Comparison of ENCODE assay signal across 8 mouse cellular contexts in the genomic region with DNA sequence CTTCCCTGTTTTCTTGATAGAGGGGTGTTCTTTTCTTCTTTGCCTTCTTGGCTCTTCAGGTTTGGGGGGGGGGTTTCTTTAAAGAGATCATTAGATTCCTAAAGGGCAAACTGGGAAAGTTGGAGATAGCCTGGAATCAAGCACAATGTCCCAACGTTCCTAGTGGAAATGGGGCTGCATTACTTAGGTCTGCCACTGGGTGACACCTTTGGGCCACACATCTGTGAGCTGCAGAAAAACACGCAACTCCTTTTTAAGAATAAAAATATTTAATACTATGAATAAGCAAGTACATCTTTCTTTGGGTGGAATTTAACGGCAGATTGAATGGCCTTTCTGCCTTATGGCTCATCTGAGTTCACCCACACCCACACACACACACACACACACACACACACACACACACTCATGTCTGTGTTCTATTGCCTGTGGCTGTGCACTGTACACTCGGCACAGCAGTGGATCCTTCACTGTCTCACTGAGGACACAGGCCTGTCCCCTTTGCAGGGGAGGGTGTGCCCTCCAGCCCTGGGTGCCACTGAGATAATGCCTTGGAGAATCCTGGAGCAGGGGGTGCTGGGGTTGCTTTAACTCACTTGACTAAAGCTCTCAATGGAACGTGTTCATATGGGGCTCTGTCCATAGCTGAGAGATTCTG.
DNase-seq lines count a peak whose midpoint lies in the region; ATAC-seq and TF ChIP-seq lines count a peak whose summit lies in the region.

No protein-coding gene starts in this region.

- no peaks in the 10 kb centered on the region for H3K36me3 ChIP-seq in thymus, adult 2 months (ENCODE audit: control insufficient read depth, insufficient read depth, low read length)
- H3K36me3 ChIP-seq in kidney, adult 2 months (ENCODE audit: control insufficient read depth, insufficient read depth, low read length) = no peaks in the 10 kb centered on the region
- no peaks in the 10 kb centered on the region for H3K36me3 ChIP-seq in limb, embryonic 11.5 days (ENCODE audit: control insufficient read depth, insufficient read depth, low read length)
- no peaks in the 10 kb centered on the region for H3K36me3 ChIP-seq in neural tube, embryonic 14.5 days (ENCODE audit: control insufficient read depth, insufficient read depth, low read length)

- H3K27me3 ChIP-seq in thymus, adult 2 months (ENCODE audit: control insufficient read depth, insufficient read depth, low read length) = no peaks in the 10 kb centered on the region
- H3K27me3 ChIP-seq in kidney, adult 2 months (replicated peaks; ENCODE audit: control insufficient read depth, insufficient read depth, low read length) = no peaks in the 10 kb centered on the region
- H3K27me3 ChIP-seq in limb, embryonic 11.5 days (ENCODE audit: control insufficient read depth, insufficient read depth, low read length) = no peaks in the 10 kb centered on the region
- H3K27me3 ChIP-seq in neural tube, embryonic 14.5 days (ENCODE audit: control insufficient read depth, insufficient read depth, low read length) = no peaks in the 10 kb centered on the region

- no peak overlapping the region for H3K9ac ChIP-seq in limb, embryonic 11.5 days (ENCODE audit: low read length)
- no peak overlapping the region for H3K9ac ChIP-seq in neural tube, embryonic 14.5 days (replicated peaks; ENCODE audit: low read depth, low read length)

- no peak for TF ChIP-seq CTCF in thymus, adult 2 months (IDR thresholded peaks at IDR 0.05; ENCODE audit: borderline replicate concordance, control insufficient read depth, extremely low read depth, insufficient read depth, low read length, poor library complexity)
- peak; percentile 92 for TF ChIP-seq CTCF in kidney, adult 2 months (conservative IDR thresholded peaks at IDR 0.05; ENCODE audit: insufficient read depth, insufficient read length, low read depth, low read length)

- no peak overlapping the region for H3K4me2 ChIP-seq in limb, embryonic 11.5 days (ENCODE audit: low read depth, severe bottlenecking)
- no peak overlapping the region for H3K4me2 ChIP-seq in neural tube, embryonic 14.5 days (ENCODE audit: low read depth, low read length)

- peak; percentile 27 for DNase-seq in thymus, adult 2 months
- no peak for DNase-seq in thymus, adult 18-20 months
- peak; percentile 79 for DNase-seq in cerebellum, adult 9-11 months
- DNase-seq in forelimb bud, embryonic 11.5 days (ENCODE audit: low read depth, low spot score) = peak; percentile 47
- DNase-seq in kidney, adult 2 months = peak; percentile 67
- peak; percentile 65 for DNase-seq in limb, embryonic 11.5 days (ENCODE audit: low spot score)
- peak; percentile 20 for DNase-seq in thymus, postnatal 14 days

- H3K9me3 ChIP-seq in limb, embryonic 11.5 days (ENCODE audit: control insufficient read depth, low read length) = no peaks in the 10 kb centered on the region
- H3K9me3 ChIP-seq in neural tube, embryonic 14.5 days (ENCODE audit: control insufficient read depth, low read length) = no peaks in the 10 kb centered on the region

- 43% methylated on average over 5 of the region's 5 CpGs for WGBS in thymus, adult 2 months
- WGBS in kidney, adult 2 months = 32% methylated on average over 5 of the region's 5 CpGs
- 57% methylated on average over 5 of the region's 5 CpGs for WGBS in limb, embryonic 11.5 days
- WGBS in neural tube, embryonic 14.5 days = 37% methylated on average over 5 of the region's 5 CpGs

- H3K4me1 ChIP-seq in thymus, adult 2 months (replicated peaks; ENCODE audit: control insufficient read depth, insufficient read depth, low read length) = no peaks in the 10 kb centered on the region
- no peaks in the 10 kb centered on the region for H3K4me1 ChIP-seq in kidney, adult 2 months (ENCODE audit: control insufficient read depth, insufficient read depth, low read length)
- no peaks in the 10 kb centered on the region for H3K4me1 ChIP-seq in limb, embryonic 11.5 days (ENCODE audit: control insufficient read depth, insufficient read depth, low read length)
- H3K4me1 ChIP-seq in neural tube, embryonic 14.5 days (ENCODE audit: control insufficient read depth, insufficient read depth, low read length) = 0 out of 2 replicates have a peak, but pooled peaks cover 11% of the 10 kb centered on the region

- no peak for TF ChIP-seq POLR2A in thymus, adult 2 months (IDR thresholded peaks at IDR 0.05; ENCODE audit: control insufficient read depth, extremely low read depth, insufficient read depth, low read length, poor library complexity)
- TF ChIP-seq POLR2A in kidney, adult 2 months (IDR thresholded peaks at IDR 0.05; ENCODE audit: low read depth, low read length) = no peak

- H3K4me3 ChIP-seq in thymus, adult 2 months (ENCODE audit: control insufficient read depth, insufficient read depth, low read length) = no peak overlapping the region
- no peak overlapping the region for H3K4me3 ChIP-seq in kidney, adult 2 months (ENCODE audit: insufficient read depth, low read depth, low read length)
- H3K4me3 ChIP-seq in limb, embryonic 11.5 days (ENCODE audit: low read depth, low read length) = no peak overlapping the region
- H3K4me3 ChIP-seq in neural tube, embryonic 14.5 days (ENCODE audit: low read depth, low read length) = no peak overlapping the region

- no peak; the same call in 1 of the 2 replicates for ATAC-seq in limb, embryonic 11.5 days (ENCODE audit: insufficient number of reproducible peaks, low FRiP score, low TSS enrichment, low read depth)
- ATAC-seq in neural tube, embryonic 14.5 days (ENCODE audit: low read depth) = peak; percentile 72; the same call in 1 of the 2 replicates

- no peak overlapping the region for H3K27ac ChIP-seq in thymus, adult 2 months (ENCODE audit: control insufficient read depth, insufficient read depth, low read length)
- H3K27ac ChIP-seq in kidney, adult 2 months (ENCODE audit: insufficient read depth, low read depth, low read length) = no peak overlapping the region
- no peak overlapping the region for H3K27ac ChIP-seq in limb, embryonic 11.5 days (replicated peaks; ENCODE audit: low read depth, low read length)
- H3K27ac ChIP-seq in neural tube, embryonic 14.5 days (ENCODE audit: low read depth, low read length) = no peak overlapping the region

Comparison
In these comparisons a context has a peak if more than half of its experiments do, and no peak if none do; other contexts are left out.
1. DNase-seq: peak in thymus, adult 2 months (single experiment), cerebellum, adult 9-11 months (single experiment), forelimb bud, embryonic 11.5 days (single experiment), kidney, adult 2 months (single experiment), limb, embryonic 11.5 days (single experiment) and thymus, postnatal 14 days (single experiment); none in thymus, adult 18-20 months (0 of 2).